Mouse (Mus musculus): ENCODE data around the gene Amigo3. TPM values are rescaled to one million over a fixed set of nuclear protein-coding genes. Genes with fewer than 3 reads are reported as not detected.

Amigo3 gene
- polyA plus RNA-seq, 1 experiment, result 1.9 TPM

- peaks cover 2% of the 10 kb centered on the region for H3K79me3 ChIP-seq (ENCODE audit: low read depth)
- H3K79me2 ChIP-seq (ENCODE audit: control insufficient read depth, insufficient read depth), result peaks cover 12% of the 10 kb centered on the region
- no peak overlapping the region for H3K4me3 ChIP-seq (ENCODE audit: insufficient read depth, poor library complexity, severe bottlenecking)
- H3K36me3 ChIP-seq (ENCODE audit: control insufficient read depth, insufficient read depth), result peaks cover 22% of the 10 kb centered on the region
- TF ChIP-seq MAX (IDR thresholded peaks at IDR 0.05) (no peak), MYOG (IDR thresholded peaks at IDR 0.05; ENCODE audit: control insufficient read depth, extremely low read depth, insufficient read length) (no peak), USF1 (IDR thresholded peaks at IDR 0.05; ENCODE audit: low read depth) (no peak), MYOD1 (IDR thresholded peaks at IDR 0.05; ENCODE audit: control insufficient read depth, insufficient read length, low read depth) (no peak)
- H3ac ChIP-seq (ENCODE audit: control insufficient read depth, insufficient read length, low read depth), result no peak overlapping the region
- no peaks in the 10 kb centered on the region for H3K27me3 ChIP-seq (ENCODE audit: control insufficient read depth, insufficient read depth, insufficient read length)
Measured at GRCm38 (mm10) chr9:108090611-108091120, 37.7 kb downstream of the Amigo3 start.

GRCm38 (mm10) chr9:108093586-108093985 lies 40.6 kb downstream of the Amigo3 start:
- Histone ChIP-seq H3K79me3 (ENCODE audit: low read depth) (peaks cover 2% of the 10 kb centered on the region), H3K27me3 (ENCODE audit: control insufficient read depth, insufficient read depth, insufficient read length) (no peaks in the 10 kb centered on the region), H3ac (ENCODE audit: control insufficient read depth, insufficient read length, low read depth) (peak overlapping the region; percentile 1), H3K36me3 (ENCODE audit: control insufficient read depth, insufficient read depth) (peaks cover 9% of the 10 kb centered on the region), H3K4me3 (ENCODE audit: insufficient read depth, poor library complexity, severe bottlenecking) (peak overlapping the region; percentile 69), H3K79me2 (ENCODE audit: control insufficient read depth, insufficient read depth) (peaks cover 12% of the 10 kb centered on the region)
- TF ChIP-seq CTCF (IDR thresholded peaks at IDR 0.05; ENCODE audit: control insufficient read depth, insufficient read depth, insufficient read length) (no peak), MAX (IDR thresholded peaks at IDR 0.05) (no peak), FOSL1 (IDR thresholded peaks at IDR 0.05; ENCODE audit: insufficient read depth, low read length, poor library complexity, severe bottlenecking) (no peak), CEBPB (IDR thresholded peaks at IDR 0.05; ENCODE audit: low read depth) (no peak), MYOG (IDR thresholded peaks at IDR 0.05; ENCODE audit: control insufficient read depth, extremely low read depth, insufficient read length) (no peak)

DNA sequence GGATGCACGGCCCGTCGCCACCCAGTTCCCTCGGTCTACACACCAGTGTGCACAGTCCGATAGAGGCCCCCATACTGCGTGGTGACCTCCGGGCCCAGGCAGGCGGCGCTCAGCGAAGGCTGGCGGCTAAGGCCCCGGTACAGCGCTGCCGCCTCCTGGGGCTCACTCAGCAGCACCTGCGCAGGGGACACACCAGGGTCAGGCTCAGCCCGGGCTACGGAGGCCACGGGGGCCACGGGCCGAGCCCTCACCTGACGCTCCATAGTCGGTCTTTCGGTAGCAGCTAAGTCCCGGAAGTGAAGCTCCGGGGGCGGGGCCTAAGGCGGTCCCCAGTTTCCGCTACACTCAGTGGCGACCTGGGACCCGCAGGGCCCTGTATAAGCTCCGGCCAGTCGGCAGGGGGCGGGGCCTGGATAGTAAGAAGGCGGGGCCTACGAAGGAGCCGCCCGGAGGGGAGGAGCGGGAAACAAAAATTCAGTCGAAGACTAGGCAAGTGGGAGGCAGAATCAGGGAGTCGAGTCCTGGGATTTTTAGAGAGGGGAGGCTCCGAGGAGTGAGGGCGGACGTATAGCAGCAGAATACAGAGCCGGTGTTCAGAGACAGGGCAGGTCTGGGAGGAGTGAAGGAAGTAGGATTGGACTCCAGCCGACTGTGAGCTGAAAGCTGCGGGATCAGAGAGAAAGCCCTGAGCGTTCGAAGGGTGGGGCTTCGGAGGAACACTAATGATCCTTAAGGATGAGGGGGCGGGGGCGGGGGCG lies 41.4 kb downstream of the Amigo3 start, which contains the start of gene Apeh:
TSS of gene Apeh (minus strand) at position 423 of the 758 bp plus-strand sequence.
- Histone ChIP-seq H3K27me3 (ENCODE audit: control insufficient read depth, insufficient read depth, insufficient read length) (no peaks in the 10 kb centered on the region), H3K36me3 (ENCODE audit: control insufficient read depth, insufficient read depth) (peaks cover 4% of the 10 kb centered on the region), H3K4me3 (ENCODE audit: insufficient read depth, poor library complexity, severe bottlenecking) (peak within 1 kb of the TSS; percentile 69), H3K79me2 (ENCODE audit: control insufficient read depth, insufficient read depth) (peaks cover 12% of the 10 kb centered on the region), H3ac (ENCODE audit: control insufficient read depth, insufficient read length, low read depth) (peak within 1 kb of the TSS; percentile 85), H3K79me3 (ENCODE audit: low read depth) (peaks cover 2% of the 10 kb centered on the region)
- TF ChIP-seq MAX (IDR thresholded peaks at IDR 0.05) (no peak), MYOG (IDR thresholded peaks at IDR 0.05; ENCODE audit: control insufficient read depth, extremely low read depth, insufficient read length) (no peak), CTCF (IDR thresholded peaks at IDR 0.05; ENCODE audit: control insufficient read depth, insufficient read depth, insufficient read length) (no peak), USF1 (IDR thresholded peaks at IDR 0.05; ENCODE audit: low read depth) (no peak), MYOD1 (IDR thresholded peaks at IDR 0.05; ENCODE audit: control insufficient read depth, insufficient read length, low read depth) (no peak), FOSL1 (IDR thresholded peaks at IDR 0.05; ENCODE audit: insufficient read depth, low read length, poor library complexity, severe bottlenecking) (no peak), CEBPB (IDR thresholded peaks at IDR 0.05; ENCODE audit: low read depth) (no peak)

- peaks cover 2% of the 10 kb centered on the region for H3K79me3 ChIP-seq (ENCODE audit: low read depth)
- peak overlapping the region; percentile 28 for H3K4me3 ChIP-seq (ENCODE audit: insufficient read depth, poor library complexity, severe bottlenecking)
- no peaks in the 10 kb centered on the region for H3K27me3 ChIP-seq (ENCODE audit: control insufficient read depth, insufficient read depth, insufficient read length)
- peak overlapping the region; percentile 44 for H3ac ChIP-seq (ENCODE audit: control insufficient read depth, insufficient read length, low read depth)
- H3K36me3 ChIP-seq (ENCODE audit: control insufficient read depth, insufficient read depth), result peaks cover 4% of the 10 kb centered on the region
- TF ChIP-seq USF1 (IDR thresholded peaks at IDR 0.05; ENCODE audit: low read depth) (no peak), FOSL1 (IDR thresholded peaks at IDR 0.05; ENCODE audit: insufficient read depth, low read length, poor library complexity, severe bottlenecking) (no peak), CEBPB (IDR thresholded peaks at IDR 0.05; ENCODE audit: low read depth) (no peak), CTCF (IDR thresholded peaks at IDR 0.05; ENCODE audit: control insufficient read depth, insufficient read depth, insufficient read length) (no peak), MYOD1 (IDR thresholded peaks at IDR 0.05; ENCODE audit: control insufficient read depth, insufficient read length, low read depth) (no peak), MAX (IDR thresholded peaks at IDR 0.05) (no peak), MYOG (IDR thresholded peaks at IDR 0.05; ENCODE audit: control insufficient read depth, extremely low read depth, insufficient read length) (no peak)
- peaks cover 12% of the 10 kb centered on the region for H3K79me2 ChIP-seq (ENCODE audit: control insufficient read depth, insufficient read depth)
Measured at GRCm38 (mm10) chr9:108094998-108095411, 42.0 kb downstream of the Amigo3 start.

GRCm38 (mm10) chr9:108095518-108095917 lies 42.6 kb downstream of the Amigo3 start:
- H3K79me2 ChIP-seq (ENCODE audit: control insufficient read depth, insufficient read depth), result peaks cover 12% of the 10 kb centered on the region
- peak overlapping the region; percentile 28 for H3K4me3 ChIP-seq (ENCODE audit: insufficient read depth, poor library complexity, severe bottlenecking)
- H3K36me3 ChIP-seq (ENCODE audit: control insufficient read depth, insufficient read depth), result peaks cover 5% of the 10 kb centered on the region
- TF ChIP-seq USF1 (IDR thresholded peaks at IDR 0.05; ENCODE audit: low read depth) (no peak), MYOD1 (IDR thresholded peaks at IDR 0.05; ENCODE audit: control insufficient read depth, insufficient read length, low read depth) (no peak), MAX (IDR thresholded peaks at IDR 0.05) (no peak), CTCF (IDR thresholded peaks at IDR 0.05; ENCODE audit: control insufficient read depth, insufficient read depth, insufficient read length) (peak; percentile 55)
- no peak overlapping the region for H3ac ChIP-seq (ENCODE audit: control insufficient read depth, insufficient read length, low read depth)
- H3K27me3 ChIP-seq (ENCODE audit: control insufficient read depth, insufficient read depth, insufficient read length), result no peaks in the 10 kb centered on the region
- peaks cover 2% of the 10 kb centered on the region for H3K79me3 ChIP-seq (ENCODE audit: low read depth)
